Mouse (Mus musculus): Measurements from ENCODE around the gene Ptpn14.

Gene Ptpn14

GRCm38 (mm10) chr1:189808453-189808852, 80.4 kb downstream of the Ptpn14 start:
- no peak for DNase-seq (ENCODE audit: low spot score)

GRCm38 (mm10) chr1:189811778-189812177, 83.7 kb downstream of the Ptpn14 start:
- no peak for DNase-seq (ENCODE audit: low spot score)

- DNase-seq (ENCODE audit: low spot score): no peak
Measured at GRCm38 (mm10) chr1:189814385-189814784, 86.3 kb downstream of the Ptpn14 start.

DNA sequence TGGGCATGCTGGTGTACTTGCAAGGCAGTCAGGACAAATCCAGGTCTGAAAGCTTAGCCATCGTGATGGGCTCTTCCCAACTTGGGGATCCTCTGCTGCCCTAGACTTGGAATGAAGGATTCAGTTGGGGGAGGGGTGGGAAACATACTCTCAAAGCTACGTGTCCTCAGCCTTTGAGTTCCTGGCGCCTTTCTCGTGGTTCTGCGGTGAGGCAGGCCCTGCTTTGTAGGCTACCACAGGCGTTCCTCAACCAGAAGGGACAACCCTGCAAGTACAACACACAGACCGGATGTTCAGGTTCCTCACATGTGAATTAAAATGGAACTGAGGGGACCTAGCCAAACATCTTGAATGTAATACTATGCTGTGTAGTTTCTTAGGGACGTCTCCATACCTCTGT, 89.0 kb downstream of the Ptpn14 start:
- no peak for DNase-seq (ENCODE audit: low spot score)

- no peak for DNase-seq (ENCODE audit: low spot score)
Measured at GRCm38 (mm10) chr1:189817810-189818209, 89.7 kb downstream of the Ptpn14 start.

DNA sequence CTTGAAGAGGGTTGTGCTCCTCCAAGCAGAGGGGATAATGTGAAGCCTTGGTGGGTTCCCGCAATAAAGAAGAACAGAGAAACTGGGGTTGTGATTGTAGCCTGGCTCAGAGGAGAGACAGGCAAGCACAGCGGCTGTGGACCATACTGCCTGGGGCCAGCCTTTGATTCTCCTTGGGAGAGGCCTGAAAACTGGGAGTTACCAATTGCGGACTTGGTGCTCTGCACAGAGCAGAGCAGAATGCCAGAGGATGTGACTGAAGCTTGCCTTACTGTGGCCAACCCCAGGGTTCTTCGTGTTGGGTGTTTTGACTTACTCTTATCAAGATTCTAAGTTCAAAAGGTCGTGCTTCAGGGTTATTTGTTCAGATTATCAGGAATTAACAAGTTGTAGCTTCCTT, 92.0 kb downstream of the Ptpn14 start:
- DNase-seq (ENCODE audit: low spot score): peak; percentile 26

DNA sequence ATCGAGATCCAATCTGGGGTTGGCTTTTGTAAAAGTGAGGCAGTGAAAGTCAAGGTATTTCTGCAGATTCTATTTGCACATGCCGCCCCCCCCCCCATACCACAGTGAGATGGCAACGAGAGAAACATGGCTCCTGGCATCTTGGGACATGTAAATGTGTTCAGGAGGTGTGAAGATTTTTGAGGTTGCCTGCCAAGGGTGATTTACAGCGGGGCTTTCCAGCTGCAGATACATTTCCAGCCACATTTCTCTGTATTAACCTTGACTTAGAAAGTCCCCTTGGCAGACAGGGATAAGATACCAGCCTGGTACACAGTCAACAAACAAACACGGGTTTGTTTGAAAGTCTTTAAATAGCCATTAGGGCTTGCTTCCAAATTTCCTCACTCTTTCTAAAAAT, 96.4 kb downstream of the Ptpn14 start:
- no peak for DNase-seq (ENCODE audit: low spot score)

GRCm38 (mm10) chr1:189830391-189830790, 102.3 kb downstream of the Ptpn14 start:
- DNase-seq (ENCODE audit: low spot score): no peak

GRCm38 (mm10) chr1:189830797-189831232, 102.7 kb downstream of the Ptpn14 start:
- peak; percentile 25 for DNase-seq (ENCODE audit: low spot score)

- peak; percentile 80 for DNase-seq (ENCODE audit: low spot score)
Measured at GRCm38 (mm10) chr1:189833351-189833750, 105.3 kb downstream of the Ptpn14 start.

DNA sequence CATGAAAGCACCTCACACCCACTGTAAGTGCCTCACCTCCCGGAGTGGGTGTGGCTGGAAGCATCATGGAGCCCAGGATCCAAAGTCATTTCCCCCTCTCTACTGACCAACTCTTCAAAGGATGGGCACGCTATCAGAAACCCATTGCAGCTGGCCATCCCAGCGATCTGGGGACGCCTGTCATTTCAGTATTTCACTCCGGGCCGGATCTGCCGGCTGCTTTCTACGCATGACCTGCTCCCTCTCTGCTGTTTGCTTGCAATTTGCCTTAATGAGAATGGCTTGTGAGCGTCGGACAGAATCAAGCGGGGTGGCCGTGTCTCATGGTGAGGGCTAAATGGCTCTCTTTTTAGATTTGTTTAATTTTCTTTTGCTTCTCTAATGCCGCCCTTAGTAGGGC, 106.1 kb downstream of the Ptpn14 start:
- DNase-seq (ENCODE audit: low spot score): no peak

DNA sequence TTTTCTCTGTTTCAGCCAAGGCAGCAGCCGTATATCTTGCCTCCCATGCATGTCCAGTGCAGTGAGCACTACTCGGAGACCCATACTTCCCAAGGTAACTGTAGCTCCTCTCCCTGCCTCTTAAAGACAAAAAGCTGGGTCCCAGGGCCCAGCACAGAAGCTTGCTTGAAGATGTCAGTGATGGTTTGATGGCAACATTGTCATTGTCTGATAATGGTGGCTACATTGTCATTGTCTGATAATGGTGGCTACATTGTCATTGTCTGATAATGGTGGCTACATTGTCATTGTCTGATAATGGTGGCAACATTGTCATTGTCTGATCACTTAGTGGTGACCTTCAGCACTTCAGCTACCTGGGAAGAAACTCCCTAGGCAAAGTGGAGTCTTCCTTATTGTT, 118.3 kb downstream of the Ptpn14 start:
- DNase-seq (ENCODE audit: low spot score): no peak

GRCm38 (mm10) chr1:189849550-189849949, 121.5 kb downstream of the Ptpn14 start:
- no peak for DNase-seq (ENCODE audit: low spot score)

DNA sequence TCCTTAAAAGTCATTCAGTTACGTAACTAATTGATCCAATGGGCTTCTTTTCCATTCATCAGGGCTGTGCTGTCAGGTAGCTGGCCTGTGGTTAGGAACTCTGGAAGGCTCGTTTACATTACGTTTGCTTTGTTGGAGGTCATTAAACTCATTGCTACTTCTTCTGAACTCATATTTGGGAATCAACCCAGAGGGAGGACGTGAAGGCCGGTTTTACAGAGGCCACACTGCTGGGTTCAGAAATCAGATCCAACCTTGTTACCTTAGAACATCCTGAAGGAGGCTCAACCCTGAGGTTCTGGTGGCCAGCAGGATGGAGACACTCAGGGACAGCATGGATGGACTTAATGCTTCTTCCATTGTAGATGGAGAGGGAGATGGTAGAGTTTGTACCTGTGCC, 124.0 kb downstream of the Ptpn14 start:
- no peak for DNase-seq (ENCODE audit: low spot score)

GRCm38 (mm10) chr1:189852456-189852855, 124.4 kb downstream of the Ptpn14 start:
- no peak for DNase-seq (ENCODE audit: low spot score)

- DNase-seq (ENCODE audit: low spot score): no peak
Measured at GRCm38 (mm10) chr1:189854646-189855045, 126.6 kb downstream of the Ptpn14 start.

GRCm38 (mm10) chr1:189855739-189856138, 127.7 kb downstream of the Ptpn14 start:
- DNase-seq (ENCODE audit: low spot score): no peak

- no peak for DNase-seq (ENCODE audit: low spot score)
Measured at GRCm38 (mm10) chr1:189858377-189858776, 130.3 kb downstream of the Ptpn14 start.

- DNase-seq (ENCODE audit: low spot score): no peak
Measured at GRCm38 (mm10) chr1:189860112-189860941, 132.3 kb downstream of the Ptpn14 start.

- DNase-seq (ENCODE audit: low spot score): no peak
Measured at GRCm38 (mm10) chr1:189860942-189861315, 132.9 kb downstream of the Ptpn14 start.

DNA sequence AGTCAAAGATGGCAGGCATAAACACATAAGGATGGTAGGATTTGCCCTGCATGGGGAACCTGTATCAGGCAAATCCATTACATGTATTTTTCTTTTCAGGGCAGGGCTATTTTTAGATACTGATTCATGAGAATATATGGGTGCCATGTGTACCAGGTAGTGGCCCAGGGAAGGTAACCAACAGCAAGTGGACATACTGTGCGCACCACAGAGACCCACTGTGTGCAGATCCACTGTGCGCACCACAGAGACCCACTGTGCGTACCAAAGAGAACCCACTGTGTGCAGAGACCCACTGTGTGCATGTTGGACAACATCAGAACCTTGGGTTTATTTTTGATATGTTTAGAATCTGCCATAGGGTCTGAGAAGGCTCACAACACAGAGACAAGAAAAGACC, 135.7 kb downstream of the Ptpn14 start:
- DNase-seq (ENCODE audit: low spot score): no peak

- no peak for DNase-seq (ENCODE audit: low spot score)
Measured at GRCm38 (mm10) chr1:189864301-189864700, 136.2 kb downstream of the Ptpn14 start.

GRCm38 (mm10) chr1:189864846-189865560, 136.9 kb downstream of the Ptpn14 start:
- no peak for DNase-seq (ENCODE audit: low spot score)
